Mouse (Mus musculus) gastrocnemius, adult 2 months (tissue): ENCODE measurements around the gene Bag3. TPM values are rescaled to one million over a fixed set of nuclear protein-coding genes. Genes with fewer than 3 reads are reported as not detected.

Experiments used
- DNase-seq: peaks from one replicate; pipeline ENCODE4 v3.0.0; 2022
- H3K27ac ChIP-seq: fragments of 200-600 bp; 2 replicates; pipeline ENCODE4 v1.8.1; 2022; ENCODE audit warnings: mild to moderate bottlenecking
- H3K4me3 ChIP-seq: fragments of 200-600 bp; 2 replicates; pipeline ENCODE4 v1.8.1; 2022; ENCODE audit warnings: mild to moderate bottlenecking, moderate library complexity
- CTCF ChIP-seq: fragments of 200-600 bp; IDR thresholded peaks from 2 replicates; pipeline ENCODE4 v1.8.1; 2022; ENCODE audit warnings: antibody characterized with exemption, mild to moderate bottlenecking, moderate library complexity
- intact Hi-C: fragments of 180-260 bp; cut with DNase I; formaldehyde crosslinking; loops from one replicate; pipeline ENCODE4 v1.15.1; 2025
- microRNA-seq: library from miRNA; unstranded; fragments of <30 nt; microRNA quantifications from one replicate; pipeline ENCODE4 v1.2.0, GENCODE M21; 2021
- total RNA-seq, 2 experiments: library from RNA; stranded (reverse); gene quantifications; 2 replicates each; pipeline ENCODE4 v1.2.3; 2021

Gene Bag3
- total RNA-seq, 2 experiments from 2014 or later: 133 to 186 TPM

DNA sequence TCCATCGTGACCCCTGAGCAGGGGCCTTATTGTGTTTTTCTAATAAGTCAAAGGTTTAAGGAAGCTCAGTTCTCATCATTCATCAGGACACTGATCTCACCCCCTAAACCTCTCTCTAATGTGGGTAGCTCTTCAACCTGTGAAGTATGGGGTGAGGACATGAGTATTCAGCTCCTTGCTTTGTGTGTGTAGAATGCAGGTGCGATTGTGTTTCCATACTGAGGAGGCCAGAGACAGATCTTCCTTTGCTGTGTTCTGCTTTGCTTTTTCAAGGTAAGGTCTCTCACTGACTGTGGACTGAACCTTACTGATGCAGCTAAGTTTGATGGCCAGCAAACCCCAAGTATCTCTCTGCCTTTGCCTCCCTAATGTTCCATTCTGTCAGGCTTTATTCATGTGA lies 72.9 kb downstream of the Bag3 start:
- no peak for TF ChIP-seq CTCF

More for the DNA sequence above, 72.9 kb downstream of the Bag3 start:
- H3K4me3 ChIP-seq: no peak overlapping the region
- no peak overlapping the region for H3K27ac ChIP-seq
- no peak for DNase-seq
- intact Hi-C loops: no loop called here

Small RNAs within 50 kb of the gene (microRNA-seq; reads per million reads assigned to microRNA genes)
- not detected for gene Gm24365

Other genes starting within 250 kb of the Bag3 start
- gene BC017158, start 225.4 kb upstream of the Bag3 start, total RNA-seq: 1 to 10 TPM; 2.3 to 3.7 TPM
- 1 to 10 TPM; 2.0 to 4.8 TPM for gene Rgs10, start 104.9 kb upstream of the Bag3 start, total RNA-seq
- gene Tial1, start 61.9 kb upstream of the Bag3 start, total RNA-seq: 10 to 100 TPM; 46.9 to 50.7 TPM
- gene Inpp5f, start 87.7 kb downstream of the Bag3 start, total RNA-seq: 1 to 10 TPM; 2.8 to 3.1 TPM
- 10 to 100 TPM; 17.1 to 19.4 TPM for gene Mcmbp, start 216.9 kb downstream of the Bag3 start, total RNA-seq
- 10 to 100 TPM; 22.7 to 23.5 TPM for gene Sec23ip, start 221.3 kb downstream of the Bag3 start, total RNA-seq